Mouse (Mus musculus) thymus, postnatal 0 days (tissue): ENCODE measurements around the gene Ogg1. TPM values are rescaled to one million over a fixed set of nuclear protein-coding genes. Genes with fewer than 3 reads are reported as not detected.
A peak's percentile ranks its signal among the peaks of the same experiment; 100 is the strongest.

Experiments
- DNase-seq: peaks from one replicate; pipeline ENCODE4 v3.0.0-alpha.2; 2015; ENCODE audit warnings: low spot score
- polyA plus RNA-seq: library from polyadenylated mRNA; unstranded; fragments of >200 nt; fragmentation: Nextera tagmentation; extraction: Ambion mirVana; gene quantifications from 2 replicates; pipeline ENCODE4 v1.2.1, GENCODE M21; 2015

Gene Ogg1
- polyA plus RNA-seq, 1 experiment from 2014 or later, result 14.3 TPM

GRCm38 (mm10) chr6:113368577-113368976, 41.8 kb downstream of the Ogg1 start:
- no peak for DNase-seq

- DNase-seq, result no peak
Observed at GRCm38 (mm10) chr6:113370194-113370929, 43.6 kb downstream of the Ogg1 start.

- DNase-seq, result peak; percentile 18
Observed at GRCm38 (mm10) chr6:113373491-113373890, 46.7 kb downstream of the Ogg1 start.

GRCm38 (mm10) chr6:113377172-113377495, 50.4 kb downstream of the Ogg1 start:
- no peak for DNase-seq

GRCm38 (mm10) chr6:113377496-113378385, 51.0 kb downstream of the Ogg1 start, which contains the start of the genes Tada3 and Arpc4:
Gene Tada3, minus strand, starts transcription at chr6:113377883.
Gene Arpc4, plus strand, starts transcription at chr6:113378115.
- peak; percentile 92 for DNase-seq

- no peak for DNase-seq
Observed at GRCm38 (mm10) chr6:113379246-113379645, 52.5 kb downstream of the Ogg1 start.

GRCm38 (mm10) chr6:113380480-113380879, 53.7 kb downstream of the Ogg1 start:
- no peak for DNase-seq

- no peak for DNase-seq
Observed at GRCm38 (mm10) chr6:113384351-113384927, 57.7 kb downstream of the Ogg1 start.

Other genes starting within 250 kb of the Ogg1 start
- 36.5 and 45.2 TPM in 2 replicates for gene Setd5, start 249.6 kb upstream of the Ogg1 start, polyA plus RNA-seq
- gene Lhfpl4, start 131.6 kb upstream of the Ogg1 start, polyA plus RNA-seq, result 0.27 and 0.66 TPM in 2 replicates
- gene Mtmr14, start 89.1 kb upstream of the Ogg1 start, polyA plus RNA-seq, result 37.5 and 37.7 TPM in 2 replicates
- 0.14 and 0.48 TPM in 2 replicates for gene Cpne9, start 44.7 kb upstream of the Ogg1 start, polyA plus RNA-seq
- 19.8 and 20.5 TPM in 2 replicates for gene Brpf1, start 19.8 kb upstream of the Ogg1 start, polyA plus RNA-seq
- 10.9 and 12.7 TPM in 2 replicates for gene Camk1, start 17.0 kb downstream of the Ogg1 start, polyA plus RNA-seq
- gene Tada3, start 50.9 kb downstream of the Ogg1 start, polyA plus RNA-seq, result 37.5 and 39.5 TPM in 2 replicates
- gene Arpc4, start 51.1 kb downstream of the Ogg1 start, polyA plus RNA-seq, result 528 and 562 TPM in 2 replicates
- 4.6 and 7.2 TPM in 2 replicates for gene Ttll3, start 62.3 kb downstream of the Ogg1 start, polyA plus RNA-seq
- 25.3 and 26.7 TPM in 2 replicates for gene Rpusd3, start 92.4 kb downstream of the Ogg1 start, polyA plus RNA-seq
- gene Cidec, start 108.8 kb downstream of the Ogg1 start, polyA plus RNA-seq, result 0.37 and 1.5 TPM in 2 replicates
- gene Jagn1, start 115.6 kb downstream of the Ogg1 start, polyA plus RNA-seq, result 69.1 and 70.6 TPM in 2 replicates
- 6.0 and 7.9 TPM in 2 replicates for gene Il17re, start 131.5 kb downstream of the Ogg1 start, polyA plus RNA-seq
- gene Il17rc, start 144.5 kb downstream of the Ogg1 start, polyA plus RNA-seq, result 5.0 and 6.5 TPM in 2 replicates
- 9.5 and 10.3 TPM in 2 replicates for gene Creld1, start 156.3 kb downstream of the Ogg1 start, polyA plus RNA-seq
- gene Prrt3, start 175.0 kb downstream of the Ogg1 start, polyA plus RNA-seq, result 0.17 TPM in 2 replicates
- 92.3 and 94.4 TPM in 2 replicates for gene Emc3, start 204.7 kb downstream of the Ogg1 start, polyA plus RNA-seq
- gene Fancd2, start 204.7 kb downstream of the Ogg1 start, polyA plus RNA-seq, result 10.2 and 11.2 TPM in 2 replicates